Mouse (Mus musculus) liver, postnatal 0 days (tissue): ENCODE results near the gene Tmem52b.

Source experiments
- CTCF ChIP-seq: sonication (generic); IDR thresholded peaks from 2 replicates; pipeline ENCODE4 v1.5.1; 2016; ENCODE audit warnings: antibody characterized with exemption, low read depth
- EP300 ChIP-seq: IDR thresholded peaks from 2 replicates; pipeline ENCODE4 v1.6.1; 2016; ENCODE audit warnings: antibody characterized with exemption, low read depth, mild to moderate bottlenecking

DNA sequence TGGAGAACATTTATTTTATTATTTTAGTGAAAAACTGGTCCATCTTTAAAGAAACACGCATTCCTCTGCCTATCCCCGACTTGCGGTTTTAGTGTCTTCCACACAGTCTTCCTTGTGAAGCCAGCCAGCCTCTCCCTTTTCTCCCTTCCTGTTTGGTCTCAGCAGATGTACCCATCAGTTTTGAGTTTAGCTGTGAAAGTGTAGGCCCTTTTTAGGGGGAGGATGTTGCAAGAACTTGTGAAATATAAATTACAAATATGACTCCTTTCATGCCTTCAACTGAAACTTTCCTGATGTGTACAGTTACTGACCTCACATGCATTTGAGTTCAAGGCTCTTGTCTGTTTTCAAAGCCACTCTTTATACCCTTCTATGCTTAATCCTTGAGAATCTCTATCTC lies 2.7 kb downstream of the Tmem52b start:
- TF ChIP-seq EP300: no peak
- no peak for TF ChIP-seq CTCF
